Mouse (Mus musculus) lung, postnatal 0 days (tissue): ENCODE results near the gene Ier5. TPM values are rescaled to one million over a fixed set of nuclear protein-coding genes. Genes with fewer than 3 reads are reported as not detected.

Source experiments
- ATAC-seq: fragments of 200-750 bp; cut with Nextera tagmentation; 2 replicates; pipeline ENCODE4 v1.8.0; 2017; ENCODE audit warnings: moderate library complexity
- DNase-seq: peaks from one replicate; pipeline ENCODE4 v3.0.0-alpha.2; 2016; ENCODE audit warnings: low spot score
- H3K27ac ChIP-seq: fragments of 300-500 bp; sonication (generic); 2 replicates; pipeline ENCODE4 v1.5.1; 2014; ENCODE audit warnings: antibody characterized with exemption, mild to moderate bottlenecking, low read length, mixed read lengths
- H3K27me3 ChIP-seq: fragments of 300-500 bp; sonication (generic); replicated peaks from 2 replicates; pipeline ENCODE4 v1.6.1; 2014; ENCODE audit warnings: low read length, mixed read lengths; ENCODE audit not compliant: insufficient read depth
- H3K36me3 ChIP-seq: fragments of 300-500 bp; sonication (generic); 2 replicates; pipeline ENCODE4 v1.6.1; 2014; ENCODE audit warnings: low read length, mixed read lengths; ENCODE audit not compliant: insufficient read depth
- H3K4me1 ChIP-seq: fragments of 300-500 bp; sonication (generic); 2 replicates; pipeline ENCODE4 v1.6.1; 2014; ENCODE audit warnings: antibody characterized with exemption, low read depth, low read length, mixed read lengths; ENCODE audit not compliant: insufficient read depth
- H3K4me2 ChIP-seq: fragments of 300-500 bp; sonication (generic); replicated peaks from 2 replicates; pipeline ENCODE4 v1.6.1; 2014; ENCODE audit warnings: low read depth, mild to moderate bottlenecking, low read length, moderate library complexity, mixed read lengths
- H3K4me3 ChIP-seq: fragments of 300-500 bp; sonication (generic); 2 replicates; pipeline ENCODE4 v1.5.1; 2014; ENCODE audit warnings: low read depth, low read length
- H3K9ac ChIP-seq: fragments of 300-500 bp; sonication (generic); replicated peaks from 2 replicates; pipeline ENCODE4 v1.6.1; 2014; ENCODE audit warnings: low read depth, mild to moderate bottlenecking
- H3K9me3 ChIP-seq: fragments of 300-500 bp; sonication (generic); 2 replicates; pipeline ENCODE4 v1.6.1; 2016; ENCODE audit warnings: low read length, mixed read lengths
- CTCF ChIP-seq: IDR thresholded peaks from 2 replicates; pipeline ENCODE4 v1.5.1; 2016; ENCODE audit warnings: antibody characterized with exemption, mild to moderate bottlenecking
- EP300 ChIP-seq: IDR thresholded peaks from 2 replicates; pipeline ENCODE4 v1.6.1; 2016; ENCODE audit warnings: antibody characterized with exemption, mild to moderate bottlenecking, control low read depth
- WGBS: fragments of 180-500 bp; shearing (Covaris S2); extraction: QIAGEN DNeasy Blood & Tissue Kit; methylation state at CpG from one replicate; pipeline ENCODE4 v1.1.7; 2014; 5-methylcytosine and 5-hydroxymethylcytosine counted together
- polyA plus RNA-seq: library from polyadenylated mRNA; unstranded; fragments of >200 nt; fragmentation: Nextera tagmentation; extraction: Ambion mirVana; gene quantifications from 2 replicates; pipeline ENCODE4 v1.2.1, GENCODE M21; 2015

Gene Ier5
- polyA plus RNA-seq, 1 experiment from 2014 or later, result 10.9 TPM

- Histone ChIP-seq H3K36me3 (no peaks in the 10 kb centered on the region), H3K27me3 (no peaks in the 10 kb centered on the region), H3K9ac (peak overlapping the region; percentile 94), H3K4me2 (peak overlapping the region; percentile 79), H3K9me3 (no peaks in the 10 kb centered on the region), H3K4me3 (peak overlapping the region; percentile 95), H3K27ac (peak overlapping the region; percentile 88), H3K4me1 (peaks cover 25% of the 10 kb centered on the region)
- TF ChIP-seq CTCF (no peak), EP300 (no peak)
- DNase-seq (no peak), ATAC-seq (no peak)
- WGBS, result 17% methylated on average over 6 of the region's 6 CpGs
These were observed 2.1 kb downstream of the Ier5 start for GRCm38 (mm10) chr1:155097354-155097753.

GRCm38 (mm10) chr1:155096620-155097261 lies 2.7 kb downstream of the Ier5 start:
- DNase-seq (no peak), ATAC-seq (no peak)
- Histone ChIP-seq H3K27me3 (no peaks in the 10 kb centered on the region), H3K27ac (no peak overlapping the region), H3K36me3 (no peaks in the 10 kb centered on the region), H3K9ac (no peak overlapping the region), H3K9me3 (no peaks in the 10 kb centered on the region), H3K4me2 (peak overlapping the region; percentile 79), H3K4me3 (peak overlapping the region; percentile 95; the same call in 1 of the 2 replicates), H3K4me1 (peaks cover 30% of the 10 kb centered on the region)
- TF ChIP-seq CTCF (no peak), EP300 (no peak)
- whole genome bisulfite sequencing, result 55% methylated on average over 4 of the region's 4 CpGs

GRCm38 (mm10) chr1:155093971-155094707 lies 5.3 kb downstream of the Ier5 start:
- ATAC-seq, result no peak
- Histone ChIP-seq H3K4me2 (no peak overlapping the region), H3K27ac (peak overlapping the region; percentile 72), H3K4me3 (no peak overlapping the region), H3K36me3 (no peaks in the 10 kb centered on the region), H3K9ac (no peak overlapping the region), H3K9me3 (no peaks in the 10 kb centered on the region), H3K4me1 (peaks cover 41% of the 10 kb centered on the region), H3K27me3 (no peaks in the 10 kb centered on the region)
- WGBS, result 52% methylated on average over 9 of the region's 9 CpGs
- TF ChIP-seq EP300 (no peak), CTCF (no peak)
- no peak for DNase-seq

GRCm38 (mm10) chr1:155093145-155093791 lies 6.2 kb downstream of the Ier5 start:
- no peak for TF ChIP-seq CTCF
- no peak for TF ChIP-seq EP300
- Histone ChIP-seq H3K4me3 (no peak overlapping the region), H3K4me1 (peaks cover 41% of the 10 kb centered on the region), H3K27me3 (no peaks in the 10 kb centered on the region), H3K9ac (no peak overlapping the region), H3K27ac (peak overlapping the region; percentile 72), H3K9me3 (no peaks in the 10 kb centered on the region), H3K36me3 (no peaks in the 10 kb centered on the region), H3K4me2 (0 out of 2 replicates have a peak overlapping the region, but pooled peaks have one; percentile 8)
- DNase-seq, result peak; percentile 90
- ATAC-seq, result peak; percentile 76
- WGBS, result 14% methylated on average over 4 of the region's 4 CpGs

GRCm38 (mm10) chr1:155091842-155092800 lies 7.3 kb downstream of the Ier5 start:
- 23% methylated on average over 14 of the region's 14 CpGs for WGBS
- H3K4me1 ChIP-seq, result peaks cover 41% of the 10 kb centered on the region
- no peak overlapping the region for H3K9ac ChIP-seq

More at GRCm38 (mm10) chr1:155091842-155092800, 7.3 kb downstream of the Ier5 start:
- H3K27me3 ChIP-seq, result no peaks in the 10 kb centered on the region
- no peak overlapping the region for H3K4me2 ChIP-seq
- DNase-seq (peak; percentile 65), ATAC-seq (peak; percentile 14; the same call in 1 of the 2 replicates)
- TF ChIP-seq CTCF, result no peak
- no peak for TF ChIP-seq EP300
- H3K9me3 ChIP-seq, result no peaks in the 10 kb centered on the region
- H3K4me3 ChIP-seq, result no peak overlapping the region
- peak overlapping the region; percentile 72 for H3K27ac ChIP-seq
- H3K36me3 ChIP-seq, result no peaks in the 10 kb centered on the region
